Mouse (Mus musculus) midbrain, postnatal 0 days (tissue): ENCODE results near the gene Rbm19. TPM values are rescaled to one million over a fixed set of nuclear protein-coding genes. Genes with fewer than 3 reads are reported as not detected.

ENCODE experiments used
- ATAC-seq: fragments of 200-750 bp; cut with Nextera tagmentation; 2 replicates; pipeline ENCODE4 v1.8.0; 2017; ENCODE audit warnings: moderate number of reproducible peaks, mild to moderate bottlenecking, moderate TSS enrichment, moderate library complexity; ENCODE audit not compliant: low FRiP score
- DNase-seq: peaks from one replicate; pipeline ENCODE4 v3.0.0-alpha.2; 2015; ENCODE audit warnings: low spot score
- H3K27ac ChIP-seq: fragments of 300-500 bp; sonication (generic); 2 replicates; pipeline ENCODE4 v1.5.1; 2014; ENCODE audit warnings: low read depth, mild to moderate bottlenecking, low read length, mixed read lengths
- H3K27me3 ChIP-seq: fragments of 300-500 bp; sonication (generic); 2 replicates; pipeline ENCODE4 v1.6.1; 2014; ENCODE audit warnings: low read length, control low read depth, mixed read lengths; ENCODE audit not compliant: insufficient read depth
- H3K36me3 ChIP-seq: fragments of 300-500 bp; sonication (generic); 2 replicates; pipeline ENCODE4 v1.6.1; 2014; ENCODE audit warnings: low read length, control low read depth, mixed read lengths; ENCODE audit not compliant: insufficient read depth
- H3K4me1 ChIP-seq: fragments of 300-500 bp; sonication (generic); 2 replicates; pipeline ENCODE4 v1.6.1; 2014; ENCODE audit warnings: mild to moderate bottlenecking, control low read depth, antibody characterized with exemption, low read length, mixed read lengths; ENCODE audit not compliant: insufficient read depth
- H3K4me2 ChIP-seq: fragments of 300-500 bp; sonication (generic); 2 replicates; pipeline ENCODE4 v1.6.1; 2014; ENCODE audit warnings: low read depth, mild to moderate bottlenecking, low read length, mixed read lengths; ENCODE audit not compliant: poor library complexity, severe bottlenecking
- H3K4me3 ChIP-seq: fragments of 300-500 bp; sonication (generic); 2 replicates; pipeline ENCODE4 v1.5.1; 2014; ENCODE audit warnings: low read depth, mild to moderate bottlenecking, low read length, moderate library complexity
- H3K9ac ChIP-seq: fragments of 300-500 bp; sonication (generic); replicated peaks from 2 replicates; pipeline ENCODE4 v1.6.1; 2014; ENCODE audit warnings: mild to moderate bottlenecking, low read length, moderate library complexity, mixed read lengths; ENCODE audit not compliant: poor library complexity, severe bottlenecking
- H3K9me3 ChIP-seq: fragments of 300-500 bp; sonication (generic); 2 replicates; pipeline ENCODE4 v1.6.1; 2016; ENCODE audit warnings: low read length, control low read depth
- CTCF ChIP-seq: IDR thresholded peaks from 2 replicates; pipeline ENCODE4 v1.5.1; 2016; ENCODE audit warnings: antibody characterized with exemption, mild to moderate bottlenecking
- WGBS: fragments of 180-500 bp; shearing (Covaris S2); extraction: QIAGEN DNeasy Blood & Tissue Kit; methylation state at CpG from one replicate; pipeline ENCODE4 v1.1.7; 2014; 5-methylcytosine and 5-hydroxymethylcytosine counted together
- polyA plus RNA-seq: library from polyadenylated mRNA; unstranded; fragments of >200 nt; fragmentation: Nextera tagmentation; extraction: Ambion mirVana; gene quantifications from 2 replicates; pipeline ENCODE4 v1.2.1, GENCODE M21; 2015
- total RNA-seq: library from RNA; depleted of rRNA; stranded (reverse); fragments of >200 nt; gene quantifications from 2 replicates; pipeline ENCODE4 v1.2.3, GENCODE M21; 2014

Rbm19 gene
- total and polyA plus RNA-seq, 2 experiments from 2014 or later, result 17.5 to 34.7 TPM

DNA sequence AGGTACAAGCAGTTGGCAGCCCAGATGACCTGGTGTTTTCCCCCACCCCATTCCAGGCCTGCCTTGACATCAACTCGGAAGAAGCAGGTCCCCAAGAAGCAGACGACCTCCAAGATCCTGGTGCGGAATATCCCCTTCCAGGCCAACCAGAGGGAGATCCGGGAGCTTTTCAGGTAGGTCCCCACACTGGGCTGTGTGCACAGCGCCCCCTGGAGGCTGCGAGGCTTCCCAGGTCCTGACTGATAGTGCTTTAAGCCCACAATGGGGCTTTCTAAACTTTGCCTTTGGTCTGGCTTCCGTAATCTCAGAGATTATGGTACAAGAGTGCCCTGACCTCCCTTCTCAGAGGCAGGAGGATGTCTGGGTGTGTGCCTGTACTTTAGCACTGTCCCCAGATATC is 27.7 kb downstream of the Rbm19 start:
- H3K27ac ChIP-seq, result no peak overlapping the region
- peak; percentile 64 for TF ChIP-seq CTCF
- no peak overlapping the region for H3K4me3 ChIP-seq
- H3K4me2 ChIP-seq, result no peak overlapping the region
- peaks cover 22% of the 10 kb centered on the region for H3K36me3 ChIP-seq
- ATAC-seq (no peak), DNase-seq (peak; percentile 26)
- WGBS, result 63% methylated on average over 7 of the region's 7 CpGs
- no peak overlapping the region for H3K9ac ChIP-seq
- no peaks in the 10 kb centered on the region for H3K27me3 ChIP-seq
- 0 out of 2 replicates have a peak, but pooled peaks cover 3% of the 10 kb centered on the region for H3K4me1 ChIP-seq
- no peaks in the 10 kb centered on the region for H3K9me3 ChIP-seq

DNA sequence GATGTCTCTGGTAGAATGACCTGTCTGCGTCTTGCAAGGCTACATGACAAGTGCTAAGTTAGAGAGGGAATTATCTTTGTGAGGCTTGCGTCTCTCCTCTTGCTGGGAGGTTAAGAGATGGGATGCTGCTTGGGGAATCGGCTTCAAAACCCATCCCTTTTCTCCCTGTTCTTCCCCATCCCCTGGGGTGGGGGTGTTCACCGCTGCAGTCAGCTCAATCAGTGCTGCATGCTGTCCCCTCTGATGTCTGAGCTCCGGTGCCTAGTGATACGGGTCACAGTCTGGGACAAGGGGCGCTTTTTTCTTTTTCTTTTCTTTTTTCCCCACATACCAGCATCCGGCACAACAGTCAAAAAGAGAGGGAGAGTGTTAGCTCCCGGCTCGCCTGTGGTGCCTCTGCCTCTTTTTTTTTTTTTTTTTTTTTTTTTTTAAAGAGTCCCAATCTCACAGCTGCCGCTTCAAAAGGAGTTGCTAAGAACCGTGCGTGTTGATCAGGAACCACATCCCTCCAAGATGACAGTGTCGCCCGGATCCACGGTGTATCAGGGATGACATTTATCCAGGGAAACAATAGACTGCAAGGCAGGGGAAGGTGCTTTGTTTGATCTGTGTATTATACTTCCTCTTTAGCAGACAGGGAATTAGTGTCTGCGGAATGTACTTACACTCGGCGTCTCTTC is 29.2 kb downstream of the Rbm19 start:
- Histone ChIP-seq H3K36me3 (peaks cover 16% of the 10 kb centered on the region), H3K27me3 (no peaks in the 10 kb centered on the region), H3K27ac (peak overlapping the region; percentile 57; the same call in 1 of the 2 replicates), H3K4me3 (no peak overlapping the region), H3K4me1 (0 out of 2 replicates have a peak, but pooled peaks cover 3% of the 10 kb centered on the region), H3K9me3 (no peaks in the 10 kb centered on the region), H3K4me2 (peak overlapping the region; percentile 22), H3K9ac (peak overlapping the region; percentile 24; the same call in 1 of the 2 replicates)
- WGBS, result 12% methylated on average over 19 of the region's 19 CpGs
- TF ChIP-seq CTCF, result no peak
- DNase-seq (no peak), ATAC-seq (peak; percentile 31; the same call in 1 of the 2 replicates)

DNA sequence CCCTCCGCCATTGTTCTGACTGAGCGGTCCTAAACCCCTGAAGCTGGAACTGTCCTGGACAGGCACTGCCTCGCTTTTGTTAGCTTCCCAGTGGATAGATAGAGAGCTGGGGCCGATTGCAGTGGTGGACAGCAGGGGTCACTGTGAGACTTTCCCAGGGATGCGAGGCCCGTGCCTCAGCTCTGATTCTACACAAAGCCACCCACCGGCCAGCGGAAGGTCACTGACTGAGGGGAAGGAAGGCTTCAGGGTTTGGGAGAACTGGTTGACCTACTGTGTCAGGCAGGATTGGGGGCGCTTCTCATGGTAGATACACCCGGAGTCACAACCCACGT is 29.8 kb downstream of the Rbm19 start:
- Histone ChIP-seq H3K9me3 (no peaks in the 10 kb centered on the region), H3K9ac (peak overlapping the region; percentile 24; the same call in 1 of the 2 replicates), H3K27me3 (no peaks in the 10 kb centered on the region), H3K4me3 (no peak overlapping the region), H3K4me2 (peak overlapping the region; percentile 22; the same call in 1 of the 2 replicates), H3K27ac (peak overlapping the region; percentile 62), H3K36me3 (peaks cover 16% of the 10 kb centered on the region), H3K4me1 (0 out of 2 replicates have a peak, but pooled peaks cover 3% of the 10 kb centered on the region)
- ATAC-seq (peak; percentile 64), DNase-seq (peak; percentile 81)
- peak; percentile 93 for TF ChIP-seq CTCF
- WGBS, result 20% methylated on average over 11 of the region's 11 CpGs

DNA sequence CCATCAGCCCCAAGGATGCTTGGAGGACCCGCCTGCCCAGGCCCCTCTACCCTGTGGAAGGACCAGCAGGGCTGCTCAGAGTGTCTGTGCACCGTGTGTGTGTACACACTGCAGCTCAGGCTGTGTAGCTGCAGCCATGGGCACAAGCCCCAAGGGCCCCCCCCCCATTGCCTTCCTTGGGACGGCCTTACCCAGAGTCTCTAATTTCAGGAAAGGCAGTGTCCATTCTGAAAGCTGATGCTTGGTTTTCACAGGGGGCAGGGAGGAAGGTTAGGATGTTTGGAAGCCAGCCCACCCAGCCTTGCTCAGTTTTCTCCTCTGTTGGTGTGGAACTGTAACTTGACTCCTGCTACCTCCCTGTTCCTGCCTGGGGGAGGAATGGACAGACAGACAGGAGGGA is 30.6 kb downstream of the Rbm19 start:
- H3K4me2 ChIP-seq, result no peak overlapping the region
- H3K4me3 ChIP-seq, result no peak overlapping the region
- no peak for TF ChIP-seq CTCF
- no peak for ATAC-seq
- H3K27me3 ChIP-seq, result no peaks in the 10 kb centered on the region
- 0 out of 2 replicates have a peak, but pooled peaks cover 3% of the 10 kb centered on the region for H3K4me1 ChIP-seq
- H3K36me3 ChIP-seq, result peaks cover 16% of the 10 kb centered on the region
- H3K9ac ChIP-seq, result no peak overlapping the region
- WGBS, result 83% methylated on average over 3 of the region's 3 CpGs
- no peaks in the 10 kb centered on the region for H3K9me3 ChIP-seq
- no peak overlapping the region for H3K27ac ChIP-seq
- no peak for DNase-seq

DNA sequence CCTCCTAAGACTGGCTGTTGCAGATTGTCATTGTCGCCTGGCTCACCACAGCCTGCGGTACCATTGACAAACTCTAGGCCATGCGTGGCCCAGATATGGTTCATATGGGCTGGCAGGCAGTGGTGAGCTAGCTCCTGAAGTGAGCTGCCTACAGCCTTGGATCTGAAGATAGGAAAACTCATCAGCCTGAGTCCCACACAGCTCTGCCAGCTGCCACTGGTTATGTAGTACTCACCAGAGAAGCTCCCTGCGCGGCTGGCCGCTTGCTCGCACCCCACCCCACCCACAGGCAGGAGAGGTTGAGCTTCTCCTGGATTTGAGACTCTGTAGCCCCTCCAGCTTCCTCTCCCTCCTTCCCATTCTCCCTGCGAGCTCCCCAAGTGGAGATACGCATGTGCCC is 32.0 kb downstream of the Rbm19 start:
- no peak for ATAC-seq

DNA sequence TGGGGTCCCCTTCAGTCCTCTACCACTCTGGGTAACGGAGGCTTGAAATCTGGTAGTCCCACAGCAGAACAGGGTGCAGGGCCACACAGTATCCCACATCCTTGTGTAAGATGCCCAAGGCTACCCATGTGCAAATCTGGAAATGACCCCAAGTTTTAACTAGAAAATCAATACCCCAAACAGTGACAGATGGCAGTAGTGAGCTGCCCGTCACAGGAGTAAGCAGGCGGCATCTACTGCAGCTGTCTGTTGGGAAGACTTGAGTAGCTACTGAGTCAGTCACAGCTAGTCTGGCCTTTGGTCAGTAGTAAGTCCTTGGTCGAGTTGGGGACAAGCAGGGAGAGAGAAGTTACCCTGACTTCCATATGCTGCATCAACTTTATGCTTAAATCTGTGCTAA is 34.9 kb downstream of the Rbm19 start:
- H3K9me3 ChIP-seq, result no peaks in the 10 kb centered on the region
- H3K4me2 ChIP-seq, result no peak overlapping the region
- ATAC-seq, result no peak
- 86% methylated on average over 4 of the region's 4 CpGs for WGBS
- no peak overlapping the region for H3K4me3 ChIP-seq
- H3K36me3 ChIP-seq, result peaks cover 3% of the 10 kb centered on the region; the same call in 1 of the 2 replicates
- no peak overlapping the region for H3K9ac ChIP-seq
- H3K27me3 ChIP-seq, result no peaks in the 10 kb centered on the region
- H3K4me1 ChIP-seq, result 0 out of 2 replicates have a peak, but pooled peaks cover 5% of the 10 kb centered on the region
- H3K27ac ChIP-seq, result no peak overlapping the region
- no peak for DNase-seq
- peak; percentile 65 for TF ChIP-seq CTCF

More for the DNA sequence above, 32.0 kb downstream of the Rbm19 start:
- H3K9ac ChIP-seq, result no peak overlapping the region
- H3K4me3 ChIP-seq, result no peak overlapping the region
- DNase-seq, result no peak
- H3K9me3 ChIP-seq, result no peaks in the 10 kb centered on the region
- H3K4me2 ChIP-seq, result no peak overlapping the region
- 88% methylated on average over 9 of the region's 9 CpGs for WGBS
- peaks cover 12% of the 10 kb centered on the region for H3K36me3 ChIP-seq
- no peak for TF ChIP-seq CTCF
- no peaks in the 10 kb centered on the region for H3K27me3 ChIP-seq
- no peak overlapping the region for H3K27ac ChIP-seq
- H3K4me1 ChIP-seq, result 0 out of 2 replicates have a peak, but pooled peaks cover 3% of the 10 kb centered on the region
